8 mouse cellular contexts compared by ENCODE assay signal in genomic region chr12:86241604-86242536, GRCm38 (mm10). TPM values are rescaled to one million over a fixed set of nuclear protein-coding genes. Genes with fewer than 3 reads are reported as not detected.
A peak's percentile ranks its signal among the peaks of the same experiment; 100 is the strongest.
DNase-seq lines count a peak whose midpoint lies in the region; ATAC-seq lines count a peak whose summit lies in the region.

Gene Gpatch2l, plus strand, starts transcription at chr12:86241858.

- DNase-seq in Muller cell, postnatal 12 days (ENCODE audit: inconsistent ontology term) = peak; percentile 98
- peak; percentile 97 for DNase-seq in cerebellum, adult 9-11 months
- DNase-seq in frontal cortex, adult 2 months (ENCODE audit: extremely low spot score in 1 of 2, low spot score in 1 of 2) = peak; percentile 94 to 96
- DNase-seq in hindbrain, embryonic 11.5 days (ENCODE audit: low spot score) = peak; percentile 96
- DNase-seq in layer of hippocampus, postnatal 10 days (ENCODE audit: low spot score in 2 of 2) = peak; percentile 90 to 93
- DNase-seq in lung, postnatal 10 days = peak; percentile 99
- DNase-seq in ovary, postnatal 36 days (ENCODE audit: low spot score) = peak; percentile 95
- DNase-seq in thymus, postnatal 25 days = peak; percentile 98

- ATAC-seq in hindbrain, embryonic 11.5 days (ENCODE audit: low FRiP score) = peak; percentile 99

- WGBS in hindbrain, embryonic 11.5 days = 1% methylated on average over 54 of the region's 58 CpGs

- no peaks in the 10 kb centered on the region for H3K9me3 ChIP-seq in hindbrain, embryonic 11.5 days (ENCODE audit: control insufficient read depth, low read length)

- H3K9ac ChIP-seq in hindbrain, embryonic 11.5 days (ENCODE audit: low read depth, low read length) = peak within 1 kb of the TSS; percentile 77

- H3K4me1 ChIP-seq in hindbrain, embryonic 11.5 days (replicated peaks; ENCODE audit: control insufficient read depth, insufficient read depth, low read length) = no peaks in the 10 kb centered on the region; the same call in 1 of the 2 replicates

- 0 out of 2 replicates have a peak within 1 kb of the TSS, but pooled peaks have one; percentile 31 for H3K27ac ChIP-seq in hindbrain, embryonic 11.5 days (ENCODE audit: low read depth, low read length)

- 0 out of 2 replicates have a peak, but pooled peaks cover 2% of the 10 kb centered on the region for H3K27me3 ChIP-seq in hindbrain, embryonic 11.5 days (ENCODE audit: control insufficient read depth, insufficient read depth, low read length)

- peak within 1 kb of the TSS; percentile 94 for H3K4me2 ChIP-seq in hindbrain, embryonic 11.5 days (replicated peaks; ENCODE audit: low read depth, low read length)

- no peaks in the 10 kb centered on the region for H3K36me3 ChIP-seq in hindbrain, embryonic 11.5 days (ENCODE audit: control insufficient read depth, insufficient read depth, low read length)

- peak within 1 kb of the TSS; percentile 62 for H3K4me3 ChIP-seq in hindbrain, embryonic 11.5 days (ENCODE audit: low read depth, low read length)

RNA-seq across cellular contexts. Expression of gene Gpatch2l, which starts in this region (rescaled TPM):
- 20.7 and 21.2 TPM in 2 replicates for polyA plus RNA-seq in frontal cortex, adult 2 months (2012; rRNA removed)
- 17.4 and 18.8 TPM in 2 replicates for polyA plus RNA-seq in hindbrain, embryonic 11.5 days (2014; fragmentation: Nextera tagmentation; extraction: Ambion mirVana)
- total RNA-seq in layer of hippocampus, postnatal 10 days (2021) = 10 to 100 TPM; 37.0 to 37.2 TPM

Comparison
In these comparisons a context has a peak if more than half of its experiments do, and no peak if none do; other contexts are left out.
1. Peak in every context shown above with its lines: DNase-seq, ATAC-seq, H3K4me3 ChIP-seq and H3K27ac ChIP-seq.